Mouse (Mus musculus): ENCODE measurements around the gene Ifitm1.
"Not testable (repeated sequence)": the region's sequence is repeated elsewhere in the genome, so short reads cannot be mapped to it uniquely, and the experiment has no call there.

Gene Ifitm1

DNA sequence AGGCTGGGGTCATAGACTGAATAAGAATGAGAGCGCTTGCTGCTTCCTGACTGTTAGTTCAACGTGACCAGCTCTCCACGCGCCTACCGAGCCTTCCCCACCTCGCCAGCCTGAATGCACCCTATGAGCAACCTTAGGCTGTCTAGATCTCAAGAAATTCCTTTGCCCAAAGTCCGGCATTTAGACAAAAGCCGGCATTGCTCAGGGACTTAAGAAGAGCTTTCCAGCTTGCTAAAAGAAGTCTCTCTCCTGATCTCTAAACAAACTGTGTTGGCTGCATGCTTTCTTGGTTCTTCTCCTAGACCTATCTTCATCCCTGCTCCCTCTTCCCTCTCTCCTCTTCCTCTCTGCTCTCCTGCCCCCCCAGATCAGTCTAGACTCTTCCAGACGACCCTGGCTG is 7.9 kb downstream of the Ifitm1 start:
- no peak for DNase-seq (ENCODE audit: low read depth, low spot score)

DNA sequence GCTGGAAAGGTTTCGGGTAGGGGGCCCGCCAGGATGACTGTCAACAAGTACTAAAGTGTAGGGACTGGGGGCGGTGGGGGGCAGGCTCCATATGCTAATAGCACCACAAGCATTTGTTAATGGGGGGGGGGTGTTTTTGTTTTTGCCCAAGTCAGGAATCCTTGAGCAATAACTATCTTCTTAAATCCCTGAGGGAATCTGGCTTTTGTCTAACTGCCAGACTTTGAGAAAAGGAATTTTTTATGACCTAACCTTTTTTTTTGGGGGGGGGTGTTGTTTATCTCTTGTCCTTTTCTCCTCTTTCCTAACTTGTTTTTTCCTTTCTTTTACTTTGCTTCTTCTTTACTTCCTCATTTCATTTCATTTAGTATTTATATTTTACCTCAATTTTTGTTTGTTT is 8.4 kb downstream of the Ifitm1 start:
- DNase-seq (ENCODE audit: low read depth, low spot score), result no peak

DNA sequence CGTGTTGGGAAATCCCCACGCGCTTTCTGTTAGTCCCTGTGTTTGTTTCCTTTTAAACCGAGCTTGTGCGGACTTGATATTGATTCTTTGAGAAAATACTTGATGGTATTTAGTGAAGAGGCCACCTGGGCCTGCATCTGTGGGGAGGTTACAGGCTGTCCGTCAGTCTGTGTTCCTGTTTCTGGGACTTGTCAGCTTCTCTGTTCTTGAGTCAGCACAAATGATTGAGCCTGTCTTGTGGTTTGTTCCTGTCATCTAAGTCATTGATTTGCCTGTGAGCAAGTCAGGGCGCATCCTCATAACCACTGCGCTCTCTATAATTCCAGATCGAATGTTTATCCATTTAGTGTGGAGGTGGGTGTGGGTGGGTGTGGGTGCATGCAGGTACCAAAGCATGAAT is 9.7 kb downstream of the Ifitm1 start:
- DNase-seq (ENCODE audit: low read depth, low spot score), result not testable (repeated sequence)

DNA sequence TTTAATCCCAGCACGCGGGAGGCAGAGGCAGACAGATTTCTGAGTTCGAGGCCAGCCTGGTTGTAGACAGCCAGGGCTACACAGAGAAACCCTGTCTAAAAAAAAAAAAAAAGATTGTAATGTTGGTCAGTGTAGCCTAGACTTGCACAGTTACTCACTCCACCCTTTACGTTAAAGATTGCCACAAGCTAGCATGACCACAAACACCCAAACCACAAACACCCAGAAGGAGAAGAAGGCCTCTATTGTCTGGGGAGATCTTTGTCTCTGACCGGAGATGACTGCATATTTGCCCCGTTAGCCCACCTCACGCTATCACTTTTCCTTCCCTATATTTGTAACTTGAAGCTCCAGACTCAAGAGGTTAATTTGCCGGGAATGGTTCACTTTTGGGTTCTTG is 14.7 kb downstream of the Ifitm1 start:
- no peak for DNase-seq (ENCODE audit: low read depth, low spot score)

DNA sequence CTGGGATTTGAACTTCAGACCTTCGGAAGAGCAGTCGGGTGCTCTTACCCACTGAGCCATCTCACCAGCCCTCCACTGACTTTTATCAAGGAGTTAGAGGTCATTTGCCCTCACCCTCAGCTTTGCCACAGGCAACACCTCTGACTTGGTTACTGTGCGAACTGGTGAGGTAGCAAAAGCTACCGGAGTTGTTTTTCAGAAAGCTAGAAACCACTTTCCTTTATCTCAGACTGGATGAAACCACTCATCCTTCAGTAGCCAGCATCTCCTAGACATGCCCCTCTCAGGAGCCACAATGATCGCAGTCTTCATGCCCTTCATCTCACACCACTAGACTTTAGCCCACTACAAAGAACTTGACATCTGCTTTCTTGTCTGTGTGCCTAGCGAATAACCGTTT is 15.9 kb downstream of the Ifitm1 start:
- DNase-seq (ENCODE audit: low read depth, low spot score), result no peak

GRCm38 (mm10) chr7:140987182-140988138 is 20.4 kb downstream of the Ifitm1 start:
- no peak for DNase-seq (ENCODE audit: low read depth, low spot score)

GRCm38 (mm10) chr7:140989022-140989421 is 22.0 kb downstream of the Ifitm1 start:
- DNase-seq (ENCODE audit: low read depth, low spot score), result no peak

- DNase-seq (ENCODE audit: low read depth, low spot score), result peak; percentile 11
Observed at GRCm38 (mm10) chr7:140990185-140990584, 23.2 kb downstream of the Ifitm1 start.

GRCm38 (mm10) chr7:140990622-140991021 is 23.6 kb downstream of the Ifitm1 start:
- peak; percentile 8 for DNase-seq (ENCODE audit: low read depth, low spot score)

GRCm38 (mm10) chr7:140991117-140991689 is 24.2 kb downstream of the Ifitm1 start:
- DNase-seq (ENCODE audit: low read depth, low spot score), result peak; percentile 47

- no peak for DNase-seq (ENCODE audit: low read depth, low spot score)
Observed at GRCm38 (mm10) chr7:140997817-140998216, 30.8 kb downstream of the Ifitm1 start.

DNA sequence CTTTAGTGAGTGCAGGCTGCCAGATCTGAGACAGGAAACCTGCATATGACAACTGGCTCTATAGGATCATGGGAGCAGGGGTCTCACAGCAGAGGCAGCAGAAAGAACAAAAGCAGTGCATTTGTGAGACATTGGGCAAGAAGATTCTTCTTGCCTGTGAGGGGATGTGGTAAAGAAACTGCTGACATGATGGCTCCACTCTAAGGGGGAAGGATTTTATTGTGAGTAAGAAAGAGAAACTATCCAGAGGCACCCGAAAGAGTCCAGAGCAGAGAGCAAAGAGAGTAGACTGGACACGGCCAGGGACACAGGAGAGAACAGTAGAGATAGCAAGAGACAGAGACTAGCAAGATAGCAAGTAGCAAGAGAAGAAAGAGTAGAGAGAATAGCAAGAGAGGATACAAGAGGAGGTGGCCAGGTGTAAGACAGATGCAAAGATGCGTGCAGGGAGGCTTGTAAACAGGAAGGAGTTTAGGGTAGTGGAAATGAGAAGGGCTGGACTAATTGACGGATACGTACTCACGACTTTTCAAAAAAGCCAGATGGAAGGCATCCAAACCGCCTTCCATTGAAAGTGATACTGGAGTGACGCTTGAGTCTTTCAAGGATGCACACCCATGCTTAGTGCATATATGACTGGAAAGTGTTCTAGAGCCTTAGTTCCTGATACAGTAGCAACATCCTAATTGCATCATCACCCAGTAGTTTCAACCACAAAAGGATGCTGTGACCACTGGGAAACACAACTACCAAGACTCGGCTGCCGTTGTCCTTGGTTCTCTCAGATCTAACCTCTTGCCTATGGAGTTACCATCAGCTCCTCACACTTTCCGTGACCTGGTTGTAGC is 32.1 kb downstream of the Ifitm1 start:
- peak; percentile 33 for DNase-seq (ENCODE audit: low read depth, low spot score)

GRCm38 (mm10) chr7:141000881-141001708 is 34.1 kb downstream of the Ifitm1 start:
- DNase-seq (ENCODE audit: low read depth, low spot score), result no peak

- no peak for DNase-seq (ENCODE audit: low read depth, low spot score)
Observed at GRCm38 (mm10) chr7:141003248-141004010, 36.4 kb downstream of the Ifitm1 start.

DNA sequence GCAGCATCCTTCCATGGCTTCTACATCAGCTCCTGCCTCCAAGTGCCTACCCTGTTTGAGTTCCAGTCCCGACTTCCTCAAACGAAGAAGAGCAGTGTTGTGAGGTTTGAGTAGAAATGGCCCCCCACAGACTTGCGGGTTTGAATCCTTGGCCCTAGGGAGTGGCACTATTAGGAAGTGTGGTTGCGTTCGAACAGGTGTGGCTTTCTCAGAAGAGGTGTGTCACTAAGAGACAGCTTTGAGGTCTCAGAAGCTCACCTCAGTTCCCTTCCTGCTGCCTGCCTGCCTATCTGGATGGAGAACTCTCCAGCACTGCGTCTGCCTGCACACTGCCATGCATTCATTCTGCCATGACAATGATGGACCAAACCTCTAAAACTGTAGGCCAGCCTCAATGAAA is 39.4 kb downstream of the Ifitm1 start:
- no peak for DNase-seq (ENCODE audit: low read depth, low spot score)

DNA sequence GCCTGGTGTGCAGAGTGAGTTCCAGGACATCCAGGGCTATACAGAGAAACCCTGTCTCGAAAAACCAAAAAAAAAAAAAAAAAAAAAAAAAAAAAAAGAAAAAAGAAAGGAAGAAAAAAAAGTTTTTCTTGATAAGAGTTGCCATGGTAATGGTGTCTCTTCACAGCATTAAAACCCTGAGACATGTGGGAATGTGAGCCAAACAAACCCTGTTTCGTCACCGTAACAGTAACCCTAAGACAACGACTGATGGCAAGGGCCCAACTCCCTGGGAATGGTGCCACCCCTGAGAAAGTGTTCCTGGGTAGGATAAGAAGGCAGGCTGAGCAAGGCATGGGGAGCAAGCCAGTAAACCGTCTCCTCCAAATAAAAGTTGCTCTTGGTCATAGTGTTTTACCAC is 39.9 kb downstream of the Ifitm1 start:
- no peak for DNase-seq (ENCODE audit: low read depth, low spot score)

DNA sequence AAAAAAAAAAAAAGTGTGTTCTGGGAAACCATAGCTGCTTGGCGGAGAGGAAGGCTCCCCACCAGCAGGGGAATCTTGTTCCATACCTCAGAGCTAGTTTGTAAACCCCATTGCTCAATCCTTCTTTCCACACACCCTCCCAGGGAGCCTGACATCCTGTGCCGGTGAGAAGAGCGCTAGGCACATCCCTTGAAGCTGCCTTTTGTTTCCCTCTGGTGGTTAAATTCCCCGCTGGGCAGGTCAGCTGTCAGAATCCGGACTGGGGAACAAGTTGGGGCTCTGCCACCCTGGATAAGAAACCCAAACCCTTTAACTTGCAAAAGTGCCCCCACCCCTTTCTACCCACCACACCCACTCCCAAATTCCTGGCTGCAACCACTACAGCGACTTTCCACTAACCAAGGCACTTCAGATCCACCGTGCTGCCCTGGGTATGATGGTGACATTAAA is 41.3 kb downstream of the Ifitm1 start:
- peak; percentile 9 for DNase-seq (ENCODE audit: low read depth, low spot score)

DNA sequence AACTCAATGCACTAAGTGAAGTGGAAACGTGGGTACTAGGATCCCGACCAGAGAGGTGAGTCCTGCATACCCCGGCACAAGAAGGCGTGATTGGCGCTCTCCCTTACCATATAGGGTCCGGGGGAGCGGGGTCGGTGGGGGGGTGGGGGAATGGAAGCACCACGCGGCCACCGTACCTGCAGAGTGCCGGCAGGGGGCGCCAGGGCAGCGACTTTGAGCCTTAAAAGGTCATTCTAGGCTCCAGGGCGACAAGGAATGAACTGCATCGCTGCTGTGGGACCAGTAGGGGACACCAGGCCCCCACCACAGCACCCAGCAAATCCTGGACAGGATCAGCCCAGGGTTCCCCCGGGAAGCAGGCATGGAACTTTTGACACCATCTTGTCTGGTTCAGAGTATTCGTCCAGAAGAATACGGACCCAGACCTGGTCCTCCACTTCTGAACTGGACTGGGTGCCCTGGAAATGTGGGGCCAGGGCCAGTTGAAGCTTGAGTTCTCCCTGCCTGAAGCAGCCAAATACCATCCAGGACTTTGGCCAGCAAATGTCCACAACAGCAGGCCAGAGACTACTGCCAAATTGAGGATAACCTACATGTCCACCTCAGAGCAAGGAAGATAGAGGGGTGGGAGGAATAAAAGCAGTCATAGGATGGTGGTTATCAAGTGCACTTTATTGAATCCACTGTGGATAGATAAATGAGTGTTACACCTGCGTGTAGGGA is 42.1 kb downstream of the Ifitm1 start:
- peak; percentile 88 for DNase-seq (ENCODE audit: low read depth, low spot score)

DNA sequence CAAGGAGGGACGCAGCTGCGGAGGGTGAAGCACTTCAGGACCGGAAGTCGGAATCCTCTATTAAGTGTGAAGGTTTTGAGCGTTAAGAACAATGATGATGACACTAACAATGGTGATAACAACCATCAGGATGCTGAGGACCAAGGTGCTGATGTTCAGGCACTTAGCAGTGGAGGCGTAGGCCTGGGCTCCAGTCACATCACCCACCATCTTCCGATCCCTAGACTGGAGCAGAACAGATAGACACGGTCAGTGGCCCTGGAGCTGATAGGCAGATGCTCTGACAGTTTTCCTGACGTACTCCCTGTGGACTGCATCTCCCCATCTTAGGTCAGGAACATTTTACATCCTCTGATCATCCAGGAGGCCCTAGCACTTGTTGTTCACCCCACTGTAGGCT is 42.6 kb downstream of the Ifitm1 start:
- peak; percentile 15 for DNase-seq (ENCODE audit: low read depth, low spot score)

DNA sequence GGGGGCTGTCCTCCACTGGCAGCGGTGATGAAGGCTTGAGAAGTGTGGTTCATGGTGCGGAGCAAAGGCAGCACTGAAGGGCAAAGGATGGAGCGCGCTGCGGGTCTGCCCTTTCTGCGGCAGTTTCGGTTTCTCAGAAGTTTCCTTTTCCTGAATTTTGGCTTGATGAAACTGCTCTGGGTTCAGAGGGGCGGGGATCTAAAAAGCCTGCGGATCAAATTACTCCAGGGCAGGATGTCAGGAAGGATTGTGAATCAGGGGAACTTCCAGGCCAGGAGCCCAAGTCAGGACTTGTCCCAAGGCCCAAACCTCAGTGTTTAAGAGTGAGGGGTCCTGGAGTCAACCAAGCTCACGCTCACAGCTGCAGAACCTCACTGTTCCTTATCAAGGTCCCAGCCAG is 43.6 kb downstream of the Ifitm1 start, which contains the start of gene Ifitm3:
Gene Ifitm3, minus strand, starts transcription at position 178 of the 400 bp plus-strand sequence.
- peak; percentile 16 for DNase-seq (ENCODE audit: low read depth, low spot score)
